ENCODE assay signal across 22 mouse cellular contexts in the genomic region with DNA sequence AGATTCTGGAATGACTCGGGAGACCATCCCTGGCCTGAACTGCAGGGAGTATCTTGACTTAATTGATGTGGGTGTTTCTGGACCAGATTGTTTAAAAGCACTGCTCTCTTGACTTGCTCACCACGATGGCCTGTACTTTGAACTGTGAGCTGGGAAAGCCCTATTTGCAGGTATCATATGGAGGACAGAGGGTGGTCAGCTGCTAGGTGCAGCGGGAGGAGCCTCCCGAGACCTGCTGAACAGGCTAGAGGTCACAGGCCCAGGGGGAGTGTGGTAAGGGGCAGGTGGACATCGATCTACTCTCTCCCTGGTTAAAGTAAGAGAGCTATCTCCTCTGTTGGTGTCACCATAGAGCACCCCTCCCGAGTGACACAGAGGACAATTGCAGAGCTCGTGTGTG. TPM values are rescaled to one million over a fixed set of nuclear protein-coding genes. Genes with fewer than 3 reads are reported as not detected.
DNase-seq lines count a peak whose midpoint lies in the region; ATAC-seq and TF ChIP-seq lines count a peak whose summit lies in the region.
"Had no signal": no experiment of that assay in that cellular context is flagged by ENCODE, and none has a peak within 500 bp of the region (broad histone marks: within the 10 kb centered on the region; RNA-seq: fewer than 3 reads in every experiment).

No protein-coding gene starts in this region.

- H3K27me3 ChIP-seq in kidney, embryonic 15.5 days, result no peaks in the 10 kb centered on the region
- H3K27me3 ChIP-seq in kidney, adult 2 months (replicated peaks; ENCODE audit: control insufficient read depth, insufficient read depth, low read length), result no peaks in the 10 kb centered on the region
- no peaks in the 10 kb centered on the region for H3K27me3 ChIP-seq in intestine, postnatal 0 days (replicated peaks; ENCODE audit: control insufficient read depth, insufficient read depth, low read length)
- H3K27me3 ChIP-seq in liver, postnatal 0 days (ENCODE audit: insufficient read depth, low read length), result no peaks in the 10 kb centered on the region
- H3K27me3 ChIP-seq: hindbrain, embryonic 12.5 days; Patski had no signal

- no peak overlapping the region for H3K4me2 ChIP-seq in kidney, embryonic 15.5 days
- H3K4me2 ChIP-seq in intestine, postnatal 0 days (replicated peaks; ENCODE audit: low read depth), result no peak overlapping the region
- H3K4me2 ChIP-seq in liver, postnatal 0 days (ENCODE audit: low read depth, low read length), result peak overlapping the region; percentile 30; the same call in 1 of the 2 replicates
- H3K4me2 ChIP-seq: hindbrain, embryonic 12.5 days had no signal

- peak; percentile 34; the same call in 1 of the 2 replicates for TF ChIP-seq EP300 in liver, postnatal 0 days (IDR thresholded peaks at IDR 0.05; ENCODE audit: low read depth)

- H3K9ac ChIP-seq in kidney, embryonic 15.5 days, result no peak overlapping the region
- no peak overlapping the region for H3K9ac ChIP-seq in intestine, postnatal 0 days (ENCODE audit: low read depth, low read length)
- no peak overlapping the region for H3K9ac ChIP-seq in liver, postnatal 0 days (replicated peaks)
- H3K9ac ChIP-seq: forebrain, postnatal 0 days; hindbrain, embryonic 12.5 days had no signal

- no peaks in the 10 kb centered on the region; the same call in 1 of the 2 replicates for H3K9me3 ChIP-seq in kidney, embryonic 15.5 days (replicated peaks)
- no peaks in the 10 kb centered on the region for H3K9me3 ChIP-seq in intestine, postnatal 0 days (ENCODE audit: control insufficient read depth)
- H3K9me3 ChIP-seq in liver, postnatal 0 days (ENCODE audit: low read length), result no peaks in the 10 kb centered on the region
- H3K9me3 ChIP-seq: hindbrain, embryonic 12.5 days; limb, embryonic 10.5 days had no signal

- intact Hi-C loops in gastrocnemius, adult 2 months (cut with DNase I), result no loop called here
- intact Hi-C loops in gastrocnemius, postnatal 36 days (cut with DNase I), result no loop called here

- WGBS in kidney, embryonic 15.5 days, result 60% methylated on average over 7 of the region's 7 CpGs
- 47% methylated on average over 7 of the region's 7 CpGs for WGBS in kidney, adult 2 months
- WGBS in intestine, postnatal 0 days, result 34% methylated on average over 7 of the region's 7 CpGs
- WGBS in liver, postnatal 0 days (ENCODE audit: insufficient replicate concordance), result 59% methylated on average over 7 of the region's 7 CpGs

- H3K27ac ChIP-seq in gastrocnemius, adult 2 months, result peak overlapping the region; percentile 16; the same call in 1 of the 2 replicates
- H3K27ac ChIP-seq in kidney, embryonic 15.5 days, result no peak overlapping the region
- H3K27ac ChIP-seq in kidney, adult 2 months (ENCODE audit: insufficient read depth, low read depth, low read length), result no peak overlapping the region
- no peak overlapping the region for H3K27ac ChIP-seq in intestine, postnatal 0 days (ENCODE audit: low read depth, low read length)
- H3K27ac ChIP-seq in liver, postnatal 0 days (ENCODE audit: low read depth), result peak overlapping the region; percentile 59; the same call in 1 of the 2 replicates
- H3K27ac ChIP-seq: hindbrain, embryonic 12.5 days; left cerebral cortex, adult 2 months; limb, embryonic 10.5 days; stomach, postnatal 0 days had no signal

- H3K36me3 ChIP-seq in kidney, embryonic 15.5 days, result 0 out of 2 replicates have a peak, but pooled peaks cover 3% of the 10 kb centered on the region
- H3K36me3 ChIP-seq in kidney, adult 2 months (ENCODE audit: control insufficient read depth, insufficient read depth, low read length), result no peaks in the 10 kb centered on the region
- H3K36me3 ChIP-seq in intestine, postnatal 0 days (ENCODE audit: control insufficient read depth, insufficient read depth), result no peaks in the 10 kb centered on the region
- H3K36me3 ChIP-seq in liver, postnatal 0 days (replicated peaks; ENCODE audit: insufficient read depth, low read length), result no peaks in the 10 kb centered on the region
- H3K36me3 ChIP-seq: hindbrain, embryonic 12.5 days had no signal

- no peak for TF ChIP-seq CTCF in gastrocnemius, adult 2 months (IDR thresholded peaks at IDR 0.05)
- no peak for TF ChIP-seq CTCF in kidney, adult 2 months (conservative IDR thresholded peaks at IDR 0.05; ENCODE audit: insufficient read depth, insufficient read length, low read depth, low read length)
- no peak for TF ChIP-seq CTCF in intestine, postnatal 0 days (IDR thresholded peaks at IDR 0.05; ENCODE audit: low read depth)
- no peak for TF ChIP-seq CTCF in liver, postnatal 0 days (IDR thresholded peaks at IDR 0.05; ENCODE audit: low read depth)

- 0 out of 2 replicates have a peak, but pooled peaks have one; percentile 9 for ATAC-seq in kidney, embryonic 15.5 days (replicated peaks; ENCODE audit: low FRiP score)
- ATAC-seq in intestine, postnatal 0 days, result peak; percentile 25; the same call in 1 of the 2 replicates
- ATAC-seq in liver, postnatal 0 days, result peak; percentile 63
- ATAC-seq: CD4-positive, CD25-positive, alpha-beta regulatory T cell, adult 4 months; forebrain, postnatal 0 days; midbrain, embryonic 16.5 days; Patski had no signal

- no peak for DNase-seq in gastrocnemius, adult 2 months
- no peak for DNase-seq in gastrocnemius, postnatal 36 days
- no peak for DNase-seq in kidney, adult 2 months
- no peak for DNase-seq in liver, postnatal 0 days
- no peak for DNase-seq in thymus, postnatal 10 days (ENCODE audit: low spot score in 2 of 2)
- DNase-seq: adrenal gland, postnatal 14 days; cerebellum, adult 11 months; cerebellum, postnatal 10 days; forebrain, postnatal 0 days; kidney, adult 11 months; kidney, postnatal 4 days; layer of hippocampus, adult 9-11 months; lung, adult 2 months had no signal

- no peak for TF ChIP-seq POLR2A in kidney, adult 2 months (IDR thresholded peaks at IDR 0.05; ENCODE audit: low read depth, low read length)

- H3K4me3 ChIP-seq in gastrocnemius, adult 2 months, result no peak overlapping the region
- no peak overlapping the region for H3K4me3 ChIP-seq in kidney, embryonic 15.5 days (replicated peaks)
- H3K4me3 ChIP-seq in kidney, adult 2 months (ENCODE audit: insufficient read depth, low read depth, low read length), result no peak overlapping the region
- H3K4me3 ChIP-seq in intestine, postnatal 0 days (ENCODE audit: low read depth, low read length), result no peak overlapping the region
- no peak overlapping the region for H3K4me3 ChIP-seq in liver, postnatal 0 days (ENCODE audit: low read depth, low read length)
- H3K4me3 ChIP-seq: hindbrain, embryonic 12.5 days; left cerebral cortex, adult 2 months; limb, embryonic 10.5 days had no signal

- peaks cover 55% of the 10 kb centered on the region for H3K4me1 ChIP-seq in kidney, embryonic 15.5 days
- peaks cover 19% of the 10 kb centered on the region for H3K4me1 ChIP-seq in kidney, adult 2 months (ENCODE audit: control insufficient read depth, insufficient read depth, low read length)
- peaks cover 15% of the 10 kb centered on the region; the same call in 1 of the 2 replicates for H3K4me1 ChIP-seq in intestine, postnatal 0 days (replicated peaks; ENCODE audit: control insufficient read depth, insufficient read depth, low read length)
- peaks cover 49% of the 10 kb centered on the region for H3K4me1 ChIP-seq in liver, postnatal 0 days (ENCODE audit: insufficient read depth)

RNA-seq across cellular contexts. Expression of a gene that starts 28.6 kb away (rescaled TPM):
- 100 to 1,000 TPM in 1 of 2 experiments, 10 to 100 TPM in 1; 94.2 to 115 TPM for total RNA-seq in gastrocnemius, adult 2 months (2021)
- 100 to 1,000 TPM; 100 to 121 TPM for total RNA-seq in gastrocnemius, postnatal 36 days (2021)
- polyA plus RNA-seq in kidney, embryonic 15.5 days (2015; fragmentation: Nextera tagmentation; extraction: Ambion mirVana), result 22.5 and 22.9 TPM in 2 replicates
- polyA plus RNA-seq in kidney, adult 2 months (2012; rRNA removed), result 33.9 and 37.0 TPM in 2 replicates
- 8.7 and 10.0 TPM in 2 replicates for polyA plus RNA-seq in intestine, postnatal 0 days (2015; fragmentation: Nextera tagmentation; extraction: Ambion mirVana)
- polyA plus RNA-seq in liver, postnatal 0 days (2015; fragmentation: Nextera tagmentation; extraction: Ambion mirVana), result 5.5 and 6.3 TPM in 2 replicates

Comparison
In these comparisons a context has a peak if more than half of its experiments do, and no peak if none do; other contexts are left out.
1. H3K27ac ChIP-seq: peak in gastrocnemius, adult 2 months (single experiment) and liver, postnatal 0 days (single experiment); none in kidney, embryonic 15.5 days (single experiment), kidney, adult 2 months (single experiment) and intestine, postnatal 0 days (single experiment).
2. ATAC-seq: peak in every context shown above with its lines; median percentile 63 in liver, postnatal 0 days; 25 in intestine, postnatal 0 days; 9 in kidney, embryonic 15.5 days.